Mouse (Mus musculus) liver, embryonic 11.5 days (tissue): ENCODE measurements around the gene Sec14l2. TPM values are rescaled to one million over a fixed set of nuclear protein-coding genes. Genes with fewer than 3 reads are reported as not detected.

Source experiments
- ATAC-seq: fragments of 200-750 bp; cut with Nextera tagmentation; replicated peaks from 2 replicates; pipeline ENCODE4 v1.8.0; 2017; ENCODE audit warnings: moderate number of reproducible peaks, mild to moderate bottlenecking, moderate TSS enrichment, moderate library complexity; ENCODE audit not compliant: low FRiP score
- DNase-seq: peaks from one replicate; pipeline ENCODE4 v3.0.0-alpha.2; 2017; ENCODE audit warnings: low spot score
- H3K27ac ChIP-seq: fragments of 300-500 bp; sonication (generic); 2 replicates; pipeline ENCODE4 v1.5.1; 2014; ENCODE audit warnings: mild to moderate bottlenecking, low read depth, low read length, control low read depth
- H3K27me3 ChIP-seq: fragments of 300-500 bp; sonication (generic); replicated peaks from 2 replicates; pipeline ENCODE4 v1.6.1; 2014; ENCODE audit warnings: low read length, mixed read lengths; ENCODE audit not compliant: control insufficient read depth, insufficient read depth
- H3K36me3 ChIP-seq: fragments of 300-500 bp; sonication (generic); 2 replicates; pipeline ENCODE4 v1.6.1; 2014; ENCODE audit warnings: mild to moderate bottlenecking, low read length, moderate library complexity, mixed read lengths; ENCODE audit not compliant: control insufficient read depth, insufficient read depth
- H3K4me1 ChIP-seq: fragments of 300-500 bp; sonication (generic); replicated peaks from 2 replicates; pipeline ENCODE4 v1.6.1; 2014; ENCODE audit warnings: low read length, mixed read lengths; ENCODE audit not compliant: control insufficient read depth, insufficient read depth
- H3K4me2 ChIP-seq: fragments of 300-500 bp; sonication (generic); 2 replicates; pipeline ENCODE4 v1.6.1; 2014; ENCODE audit warnings: mild to moderate bottlenecking, control low read depth, moderate library complexity
- H3K4me3 ChIP-seq: fragments of 300-500 bp; sonication (generic); 2 replicates; pipeline ENCODE4 v1.5.1; 2014; ENCODE audit warnings: low read depth, low read length, control low read depth
- H3K9ac ChIP-seq: fragments of 300-500 bp; sonication (generic); 2 replicates; pipeline ENCODE4 v1.6.1; 2014; ENCODE audit warnings: low read depth, low read length, control low read depth
- H3K9me3 ChIP-seq: fragments of 300-500 bp; sonication (generic); 2 replicates; pipeline ENCODE4 v1.6.1; 2016; ENCODE audit warnings: low read length, inconsistent platforms, mixed read lengths; ENCODE audit not compliant: control insufficient read depth
- WGBS: fragments of 180-500 bp; shearing (Covaris S2); extraction: QIAGEN DNeasy Blood & Tissue Kit; methylation state at CpG from one replicate; pipeline ENCODE4 v1.1.7; 2014; 5-methylcytosine and 5-hydroxymethylcytosine counted together
- polyA plus RNA-seq: library from polyadenylated mRNA; unstranded; fragments of >200 nt; fragmentation: Nextera tagmentation; extraction: Ambion mirVana; gene quantifications from 2 replicates; pipeline ENCODE4 v1.2.1, GENCODE M21; 2014

The Sec14l2 gene
- polyA plus RNA-seq, 1 experiment from 2014 or later: 6.8 TPM

DNA sequence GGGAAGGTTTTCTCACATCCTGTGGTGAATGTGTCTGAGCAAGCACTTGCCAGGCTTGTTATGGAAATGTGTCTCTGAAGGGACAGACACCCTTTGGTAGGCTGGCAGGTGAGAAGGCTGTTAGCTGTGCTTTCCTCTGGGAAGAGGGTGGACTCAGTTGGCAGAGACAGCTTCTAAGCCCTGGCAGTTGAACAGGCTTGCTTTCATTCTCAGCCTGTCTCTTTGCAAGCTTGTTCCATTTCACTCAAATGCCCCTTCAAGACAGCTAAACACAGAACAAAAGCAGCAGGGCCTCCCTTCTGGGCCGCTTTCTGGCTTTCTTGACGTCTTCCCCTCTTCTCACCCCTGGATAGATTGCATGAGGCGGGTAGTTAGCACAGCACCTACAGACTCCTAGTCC is 23.8 kb downstream of the Sec14l2 start:
- WGBS: 75% methylated on average over 3 of the region's 3 CpGs
- Histone ChIP-seq H3K9ac (no peak overlapping the region), H3K27me3 (no peaks in the 10 kb centered on the region), H3K4me2 (no peak overlapping the region), H3K4me3 (no peak overlapping the region), H3K9me3 (no peaks in the 10 kb centered on the region), H3K4me1 (peaks cover 9% of the 10 kb centered on the region), H3K27ac (no peak overlapping the region), H3K36me3 (no peaks in the 10 kb centered on the region)
- no peak for ATAC-seq
- DNase-seq: no peak

DNA sequence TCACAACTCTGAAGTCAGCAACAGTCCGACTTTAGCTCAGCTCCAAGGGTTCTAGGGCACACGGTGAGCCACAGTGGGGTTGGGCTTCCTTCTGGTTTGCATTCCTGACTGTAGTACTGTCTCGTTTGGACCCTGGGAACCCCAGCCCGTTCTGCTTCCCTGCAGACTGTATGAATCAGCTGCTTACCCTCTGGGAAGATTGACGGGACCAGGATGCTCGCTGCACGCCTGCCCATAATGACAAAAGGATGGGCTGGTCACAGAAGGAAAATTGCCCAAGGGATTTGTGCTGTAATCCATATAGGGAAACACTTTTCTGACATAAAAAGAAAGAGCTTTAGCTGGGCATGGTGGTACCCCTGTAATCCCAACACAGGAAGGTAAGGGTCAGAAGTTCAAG is 24.4 kb downstream of the Sec14l2 start:
- Histone ChIP-seq H3K9me3 (no peaks in the 10 kb centered on the region), H3K4me1 (peaks cover 14% of the 10 kb centered on the region), H3K4me3 (no peak overlapping the region), H3K9ac (no peak overlapping the region), H3K4me2 (no peak overlapping the region), H3K27ac (no peak overlapping the region), H3K27me3 (no peaks in the 10 kb centered on the region), H3K36me3 (peaks cover 2% of the 10 kb centered on the region; the same call in 1 of the 2 replicates)
- no peak for ATAC-seq
- no peak for DNase-seq
- WGBS: 77% methylated on average over 7 of the region's 7 CpGs

DNA sequence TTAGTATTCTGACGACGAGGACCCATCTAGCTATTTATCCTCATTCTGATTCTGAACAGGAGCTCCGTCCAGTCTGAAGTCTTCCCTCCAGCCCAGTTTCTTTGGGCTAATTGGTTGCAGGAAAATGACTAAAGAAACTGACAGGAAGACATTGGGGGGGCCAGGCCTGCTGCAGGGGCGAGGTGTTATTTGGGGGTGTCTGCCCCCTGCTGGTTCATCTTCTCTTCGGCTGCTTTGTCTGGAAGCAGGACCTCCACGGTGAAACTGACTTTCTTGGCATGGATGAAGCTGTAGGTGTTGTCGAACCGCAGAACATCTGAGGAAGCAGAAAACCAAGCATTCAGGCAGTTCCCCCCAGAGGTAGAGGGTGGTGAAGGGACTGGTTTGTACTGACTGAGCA is 25.1 kb downstream of the Sec14l2 start:
- no peaks in the 10 kb centered on the region for H3K9me3 ChIP-seq
- 67% methylated on average over 8 of the region's 8 CpGs for WGBS
- no peak overlapping the region for H3K27ac ChIP-seq
- no peak overlapping the region for H3K4me2 ChIP-seq
- H3K4me3 ChIP-seq: no peak overlapping the region
- no peak for ATAC-seq
- H3K4me1 ChIP-seq: peaks cover 18% of the 10 kb centered on the region
- H3K27me3 ChIP-seq: no peaks in the 10 kb centered on the region
- H3K36me3 ChIP-seq: peaks cover 3% of the 10 kb centered on the region; the same call in 1 of the 2 replicates
- no peak overlapping the region for H3K9ac ChIP-seq
- DNase-seq: no peak

DNA sequence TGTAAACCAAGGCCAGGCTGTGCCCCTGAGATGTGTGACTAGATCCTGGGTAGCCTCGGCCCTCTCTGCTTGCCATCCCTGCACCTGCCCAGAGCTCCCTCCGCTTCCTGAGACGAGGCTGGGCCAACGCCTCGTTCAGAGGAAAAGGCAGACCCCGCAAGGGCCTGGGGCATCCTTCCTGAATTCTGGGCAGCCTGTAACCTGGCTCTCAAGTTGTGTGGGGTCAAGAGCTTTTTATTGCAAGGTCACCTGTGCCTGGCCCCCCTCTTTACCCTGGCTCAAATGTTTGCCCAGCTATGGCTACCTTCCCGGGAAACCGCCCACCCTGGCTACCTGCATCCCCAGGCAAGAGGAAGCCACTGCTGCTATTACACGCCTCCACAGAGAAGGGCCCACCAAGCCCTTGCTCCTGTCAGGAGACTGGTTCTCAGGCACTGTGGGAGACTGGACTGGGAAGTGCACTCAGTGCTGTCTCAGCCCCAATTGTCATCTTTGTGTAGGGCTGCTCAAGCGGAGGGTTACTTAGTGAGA is 26.1 kb downstream of the Sec14l2 start:
- Histone ChIP-seq H3K9me3 (no peaks in the 10 kb centered on the region), H3K9ac (peak overlapping the region; percentile 88), H3K4me3 (peak overlapping the region; percentile 71), H3K4me1 (peaks cover 18% of the 10 kb centered on the region), H3K4me2 (peak overlapping the region; percentile 85), H3K27ac (peak overlapping the region; percentile 93), H3K36me3 (peaks cover 8% of the 10 kb centered on the region), H3K27me3 (no peaks in the 10 kb centered on the region)
- ATAC-seq: no peak
- no peak for DNase-seq
- WGBS: 37% methylated on average over 10 of the region's 10 CpGs

DNA sequence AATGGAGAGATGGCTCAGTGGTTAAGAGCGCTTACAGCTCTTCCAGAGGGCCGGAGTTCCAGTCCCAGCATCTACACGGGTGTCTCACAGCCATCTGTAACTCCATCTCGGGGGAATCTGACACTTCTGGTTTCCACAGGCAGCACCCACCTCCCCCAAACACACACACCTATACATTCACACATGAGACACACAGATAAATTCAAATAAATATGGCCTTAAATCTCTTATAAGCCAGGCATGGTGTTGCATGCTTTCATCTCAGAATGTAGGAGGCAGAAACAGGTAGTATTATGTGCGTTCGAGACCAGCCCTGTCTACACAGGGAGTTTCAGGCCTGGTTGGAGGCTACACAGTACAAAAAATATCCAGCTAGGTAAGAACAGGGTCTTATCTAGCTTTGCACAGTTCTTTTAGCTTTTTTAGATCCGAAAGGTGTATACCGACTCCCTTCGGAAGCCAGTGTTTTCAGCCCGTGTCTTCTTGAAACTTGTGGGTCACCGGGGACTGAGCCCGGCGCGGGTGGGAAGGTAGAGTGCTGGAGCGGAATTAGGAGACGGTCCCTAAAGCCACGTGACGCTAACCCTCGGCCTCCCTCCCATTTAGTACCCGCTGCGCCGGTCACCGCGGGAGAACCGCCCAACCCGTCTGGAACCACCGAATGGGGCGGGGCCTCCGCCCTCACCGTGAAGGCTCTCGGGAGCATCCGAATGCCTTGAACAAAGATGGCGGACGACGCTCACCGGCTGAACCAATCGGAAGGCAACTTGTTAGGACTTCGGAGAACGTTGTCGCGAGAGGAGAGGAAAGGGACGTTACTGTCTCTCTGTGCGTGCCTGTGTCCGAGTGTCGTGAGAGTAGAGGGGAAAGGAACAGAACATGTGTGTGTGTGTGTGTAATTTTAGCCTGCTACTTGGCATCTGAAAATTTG is 26.9 kb downstream of the Sec14l2 start:
- ATAC-seq (peak; percentile 91), DNase-seq (peak; percentile 94)
- peak overlapping the region; percentile 71 for H3K4me3 ChIP-seq
- H3K9ac ChIP-seq: peak overlapping the region; percentile 88
- H3K4me1 ChIP-seq: peaks cover 18% of the 10 kb centered on the region
- peaks cover 2% of the 10 kb centered on the region; the same call in 1 of the 2 replicates for H3K9me3 ChIP-seq
- peak overlapping the region; percentile 93 for H3K27ac ChIP-seq
- H3K4me2 ChIP-seq: peak overlapping the region; percentile 85
- WGBS: 2% methylated on average over 45 of the region's 45 CpGs
- peaks cover 16% of the 10 kb centered on the region for H3K36me3 ChIP-seq
- no peaks in the 10 kb centered on the region for H3K27me3 ChIP-seq

DNA sequence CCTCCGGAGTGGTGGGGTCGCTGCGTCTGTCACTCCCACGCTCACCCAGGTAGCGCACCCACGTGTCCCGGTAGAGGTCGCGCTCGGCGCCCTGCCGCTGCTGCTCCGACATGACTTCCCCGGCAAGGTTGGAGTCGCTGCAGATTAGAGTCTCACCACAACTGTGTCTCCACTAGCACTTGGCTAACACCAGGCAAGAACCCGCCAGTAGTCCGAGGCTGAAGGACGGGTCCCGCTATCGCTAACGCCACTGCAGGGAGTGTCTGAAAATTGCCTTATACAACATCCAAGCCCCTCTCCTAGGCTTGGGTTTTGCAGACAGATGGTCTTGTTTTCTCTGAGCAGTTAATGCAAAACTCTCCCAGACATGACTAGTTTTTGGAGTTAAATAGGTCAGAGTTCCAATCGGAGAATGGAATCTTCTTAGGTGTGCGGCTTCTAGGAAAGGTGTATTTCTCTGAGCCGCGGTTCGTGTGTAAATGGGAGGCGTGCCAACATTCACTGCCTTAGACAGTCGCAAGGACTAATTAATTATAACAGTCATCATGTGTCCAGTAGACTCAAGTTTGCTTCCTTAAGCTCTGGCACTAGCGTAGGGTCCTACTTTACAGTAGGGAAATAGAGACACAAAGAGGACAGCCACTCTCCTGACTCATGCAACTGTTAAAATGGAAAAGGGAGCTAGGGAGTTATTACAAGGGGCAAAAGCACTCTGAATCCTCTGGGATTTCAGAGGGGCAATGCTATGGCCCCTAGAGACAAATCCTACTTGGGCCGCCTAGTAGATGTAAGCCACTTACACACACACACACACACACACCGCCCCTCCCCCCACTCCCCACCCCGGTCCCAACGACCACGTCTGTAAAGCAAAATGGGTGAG is 27.8 kb downstream of the Sec14l2 start, which contains the start of gene Mtfp1:
Gene Mtfp1, minus strand, starts transcription at position 275 of the 883 bp plus-strand sequence.
- Histone ChIP-seq H3K27ac (peak within 1 kb of the TSS; percentile 93), H3K4me1 (peaks cover 18% of the 10 kb centered on the region), H3K4me2 (peak within 1 kb of the TSS; percentile 69), H3K9me3 (peaks cover 9% of the 10 kb centered on the region), H3K9ac (peak within 1 kb of the TSS; percentile 73), H3K4me3 (peak within 1 kb of the TSS; percentile 71), H3K27me3 (no peaks in the 10 kb centered on the region), H3K36me3 (peaks cover 23% of the 10 kb centered on the region)
- DNase-seq (peak; percentile 78), ATAC-seq (peak; percentile 32)
- WGBS: 7% methylated on average over 34 of the region's 34 CpGs

DNA sequence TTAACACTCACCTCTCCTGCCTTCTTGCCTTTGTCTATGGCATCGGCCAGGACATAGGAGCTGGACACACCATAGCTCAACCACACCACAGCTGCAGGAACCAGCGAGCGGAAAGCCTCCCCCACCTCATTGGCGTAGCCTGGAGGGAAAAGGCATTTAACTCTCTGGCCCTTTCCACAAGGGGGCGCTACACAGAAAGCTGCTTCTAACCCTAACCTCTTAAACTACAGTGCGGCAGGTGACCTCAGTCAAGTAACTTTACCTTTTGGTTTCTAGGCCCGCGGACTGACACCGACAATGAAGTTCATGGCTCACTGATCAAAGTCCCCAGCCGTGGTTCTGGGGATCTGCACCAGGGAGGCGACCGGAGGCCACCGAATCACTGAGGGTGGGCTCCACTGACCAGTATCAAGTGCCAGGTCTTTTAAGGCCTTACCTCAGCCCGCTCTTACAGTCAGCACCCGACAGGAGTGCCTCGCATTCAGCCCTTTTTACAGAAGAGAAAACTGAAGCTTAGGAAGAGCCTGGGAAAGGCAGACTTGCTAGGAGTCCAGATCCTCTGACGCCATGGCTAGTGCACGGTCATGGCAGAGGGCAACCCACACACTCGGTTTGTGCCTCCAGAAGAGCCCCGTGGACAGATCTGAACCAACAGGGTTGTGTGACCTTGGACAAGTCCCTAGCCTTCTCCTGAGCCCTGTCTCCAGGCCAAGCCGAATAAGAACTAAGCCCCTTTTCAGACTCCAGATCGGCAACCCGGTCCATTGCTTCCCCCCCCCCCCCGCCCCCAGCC is 28.6 kb downstream of the Sec14l2 start:
- H3K9me3 ChIP-seq: peaks cover 9% of the 10 kb centered on the region
- no peaks in the 10 kb centered on the region for H3K27me3 ChIP-seq
- ATAC-seq (peak; percentile 37), DNase-seq (peak; percentile 82)
- peak overlapping the region; percentile 69 for H3K4me2 ChIP-seq
- peak overlapping the region; percentile 73 for H3K9ac ChIP-seq
- peak overlapping the region; percentile 93 for H3K27ac ChIP-seq
- peak overlapping the region; percentile 71 for H3K4me3 ChIP-seq
- peaks cover 18% of the 10 kb centered on the region for H3K4me1 ChIP-seq
- 4% methylated on average over 23 of the region's 24 CpGs for WGBS
- peaks cover 23% of the 10 kb centered on the region for H3K36me3 ChIP-seq
